Mouse (Mus musculus): ENCODE measurements around the gene Pnmal1. TPM values are rescaled to one million over a fixed set of nuclear protein-coding genes. Genes with fewer than 3 reads are reported as not detected.
A peak's percentile ranks its signal among the peaks of the same experiment; 100 is the strongest.

Gene Pnmal1
- total RNA-seq, 4 experiments from 2014 or later, result 6.4 to 9.3 (median 7.3) TPM

GRCm38 (mm10) chr7:16924037-16924834, 35.2 kb upstream of the Pnmal1 start, which contains the start of gene Calm3:
Gene Calm3, minus strand, starts transcription at chr7:16924114.
- DNase-seq, result peak; percentile 99

GRCm38 (mm10) chr7:16928341-16928740, 31.1 kb upstream of the Pnmal1 start:
- no peak for DNase-seq

- DNase-seq, result no peak
Measured at GRCm38 (mm10) chr7:16930850-16931249, 28.6 kb upstream of the Pnmal1 start.

GRCm38 (mm10) chr7:16931968-16932627, 27.4 kb upstream of the Pnmal1 start:
- DNase-seq, result peak; percentile 69

- no peak for DNase-seq
Measured at GRCm38 (mm10) chr7:16932704-16933577, 26.5 kb upstream of the Pnmal1 start.

GRCm38 (mm10) chr7:16937312-16937711, 22.2 kb upstream of the Pnmal1 start:
- no peak for DNase-seq

- no peak for DNase-seq
Measured at GRCm38 (mm10) chr7:16938117-16938791, 21.2 kb upstream of the Pnmal1 start.

GRCm38 (mm10) chr7:16940292-16940691, 19.2 kb upstream of the Pnmal1 start:
- no peak for DNase-seq

- DNase-seq, result no peak
Measured at GRCm38 (mm10) chr7:16942861-16943260, 16.6 kb upstream of the Pnmal1 start.

GRCm38 (mm10) chr7:16944061-16944807, 15.2 kb upstream of the Pnmal1 start, which contains the start of gene Pnmal2:
Gene Pnmal2, plus strand, starts transcription at chr7:16944682.
- DNase-seq, result peak; percentile 80

GRCm38 (mm10) chr7:16944808-16945315, 14.6 kb upstream of the Pnmal1 start:
- no peak for DNase-seq

- no peak for DNase-seq
Measured at GRCm38 (mm10) chr7:16945419-16945818, 14.1 kb upstream of the Pnmal1 start.

GRCm38 (mm10) chr7:16946441-16947348, 12.8 kb upstream of the Pnmal1 start:
- DNase-seq, result no peak

- no peak for DNase-seq
Measured at GRCm38 (mm10) chr7:16947349-16947895, 12.1 kb upstream of the Pnmal1 start.

- no peak for DNase-seq
Measured at GRCm38 (mm10) chr7:16947959-16948361, 11.5 kb upstream of the Pnmal1 start.

- no peak for DNase-seq
Measured at GRCm38 (mm10) chr7:16948923-16949458, 10.5 kb upstream of the Pnmal1 start.

- DNase-seq, result peak; percentile 53
Measured at GRCm38 (mm10) chr7:16949908-16950841, 9.3 kb upstream of the Pnmal1 start.

All from adrenal gland, adult 8-10 months (tissue).